Mouse (Mus musculus) forebrain, embryonic 12.5 days (tissue): ENCODE results near the gene Vamp8. TPM values are rescaled to one million over a fixed set of nuclear protein-coding genes. Genes with fewer than 3 reads are reported as not detected.

ENCODE experiments used
- ATAC-seq: fragments of 200-750 bp; cut with Nextera tagmentation; 2 replicates; pipeline ENCODE4 v1.8.0; 2017; ENCODE audit warnings: moderate TSS enrichment; ENCODE audit not compliant: low FRiP score
- H3K27ac ChIP-seq: fragments of 300-500 bp; sonication (generic); 2 replicates; pipeline ENCODE4 v1.5.1; 2016; ENCODE audit warnings: mild to moderate bottlenecking
- H3K27me3 ChIP-seq: fragments of 300-500 bp; sonication (generic); 2 replicates; pipeline ENCODE4 v1.6.1; 2016; ENCODE audit warnings: mild to moderate bottlenecking
- H3K36me3 ChIP-seq: fragments of 300-500 bp; sonication (generic); replicated peaks from 2 replicates; pipeline ENCODE4 v1.6.1; 2016; ENCODE audit warnings: mild to moderate bottlenecking
- H3K4me1 ChIP-seq: fragments of 300-500 bp; sonication (generic); 2 replicates; pipeline ENCODE4 v1.6.1; 2016
- H3K4me2 ChIP-seq: fragments of 300-500 bp; sonication (generic); 2 replicates; pipeline ENCODE4 v1.6.1; 2016; ENCODE audit warnings: mild to moderate bottlenecking, moderate library complexity
- H3K4me3 ChIP-seq: fragments of 300-500 bp; sonication (generic); replicated peaks from 2 replicates; pipeline ENCODE4 v1.5.1; 2016; ENCODE audit warnings: mild to moderate bottlenecking
- H3K9ac ChIP-seq: fragments of 300-500 bp; sonication (generic); 2 replicates; pipeline ENCODE4 v1.6.1; 2016; ENCODE audit warnings: mild to moderate bottlenecking
- H3K9me3 ChIP-seq: fragments of 300-500 bp; sonication (generic); 2 replicates; pipeline ENCODE4 v1.6.1; 2016
- WGBS: fragments of 180-500 bp; shearing (Covaris S2); methylation state at CpG from one replicate; pipeline ENCODE4 v1.1.7; 2016; 5-methylcytosine and 5-hydroxymethylcytosine counted together
- polyA plus RNA-seq: library from polyadenylated mRNA; unstranded; fragments of >200 nt; fragmentation: Nextera tagmentation; extraction: Ambion mirVana; gene quantifications from 2 replicates; pipeline ENCODE4 v1.2.1, GENCODE M21; 2016

Gene Vamp8
- polyA plus RNA-seq, 1 experiment from 2014 or later = 26.0 TPM

DNA sequence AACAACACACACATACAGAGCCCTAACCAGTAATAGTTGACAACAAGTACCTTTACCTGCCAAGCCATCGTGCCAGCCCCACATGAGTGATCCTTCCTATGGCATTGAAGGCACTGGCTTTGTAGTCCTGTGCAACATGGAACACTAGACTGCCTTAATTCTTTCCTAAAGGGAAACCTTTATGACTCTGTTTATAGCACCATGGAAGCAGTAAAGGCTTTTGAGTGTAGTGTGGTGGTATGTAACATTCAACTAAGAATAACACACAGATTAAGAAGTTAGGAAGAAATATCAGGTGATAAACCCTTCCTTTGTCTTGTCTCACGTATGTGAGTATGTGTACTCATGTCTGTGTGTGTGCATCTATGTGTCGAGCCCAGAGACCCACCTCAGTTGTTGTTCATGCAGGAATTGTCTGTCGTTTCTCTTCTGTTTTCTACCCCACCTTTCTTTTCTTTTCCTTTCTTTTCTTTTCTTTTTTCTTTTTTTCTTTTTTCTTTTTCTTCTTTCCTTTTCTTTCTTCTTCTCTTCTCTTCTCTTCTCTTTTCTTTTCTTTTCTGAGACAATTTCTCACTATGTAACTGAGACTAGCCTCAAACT is 23.6 kb downstream of the Vamp8 start, which contains the start of gene Rnf181:
Rnf181 (minus strand) TSS at position 113 of the 600 bp plus-strand sequence.
- H3K36me3 ChIP-seq = no peaks in the 10 kb centered on the region
- 0 out of 2 replicates have a peak, but pooled peaks cover 4% of the 10 kb centered on the region for H3K4me1 ChIP-seq
- no peak within 1 kb of the TSS for H3K4me2 ChIP-seq
- no peak within 1 kb of the TSS for H3K4me3 ChIP-seq
- WGBS = 78% methylated on average over 4 of the region's 4 CpGs
- H3K27ac ChIP-seq = no peak within 1 kb of the TSS
- H3K27me3 ChIP-seq = peaks cover 6% of the 10 kb centered on the region; the same call in 1 of the 2 replicates
- ATAC-seq = no peak
- no peaks in the 10 kb centered on the region for H3K9me3 ChIP-seq
- H3K9ac ChIP-seq = no peak within 1 kb of the TSS

DNA sequence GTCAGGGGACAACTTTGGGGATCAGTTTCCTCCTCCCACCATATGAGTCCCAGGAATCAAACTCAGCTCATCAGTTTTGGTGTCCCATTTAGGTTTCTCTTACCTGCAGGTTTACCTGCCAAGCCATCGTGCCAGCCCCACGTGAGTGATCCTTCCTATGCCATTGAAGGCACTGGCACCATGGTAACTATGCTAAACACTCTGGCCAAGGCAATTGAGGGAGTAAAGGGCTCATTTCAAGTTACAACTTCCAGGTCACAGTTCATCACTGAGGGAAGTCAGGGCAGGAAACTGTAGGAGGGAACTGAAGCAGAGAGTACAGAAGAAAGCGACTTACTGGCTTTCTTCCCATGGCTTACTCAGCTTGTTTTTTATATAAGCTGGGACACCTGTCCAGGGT is 24.2 kb downstream of the Vamp8 start:
- Histone ChIP-seq H3K4me2 (no peak overlapping the region), H3K9me3 (no peaks in the 10 kb centered on the region), H3K9ac (no peak overlapping the region), H3K4me1 (peaks cover 10% of the 10 kb centered on the region), H3K4me3 (no peak overlapping the region), H3K36me3 (no peaks in the 10 kb centered on the region), H3K27me3 (peaks cover 6% of the 10 kb centered on the region; the same call in 1 of the 2 replicates), H3K27ac (no peak overlapping the region)
- WGBS = 60% methylated on average over 3 of the region's 3 CpGs
- no peak for ATAC-seq

DNA sequence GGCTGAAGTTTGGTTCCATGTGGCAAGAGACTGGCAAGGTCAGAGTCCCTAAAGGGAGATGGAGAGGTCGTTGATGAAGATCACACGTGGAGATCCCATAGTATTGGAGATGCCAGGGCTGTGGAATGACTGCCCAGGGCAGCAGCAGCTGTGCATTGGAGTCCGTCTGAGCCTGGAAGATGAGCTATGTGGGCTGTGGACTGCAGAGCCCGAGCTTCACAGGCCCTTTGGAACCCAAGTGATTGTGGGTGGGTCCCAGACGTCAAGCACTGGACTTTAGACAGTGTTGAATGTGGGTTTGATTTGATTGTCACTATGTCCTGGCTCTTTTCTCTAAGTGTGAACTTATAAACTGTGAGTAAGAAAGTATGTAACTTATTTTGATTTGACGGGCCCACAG is 25.5 kb downstream of the Vamp8 start:
- H3K9ac ChIP-seq = no peak overlapping the region
- 77% methylated on average over 6 of the region's 6 CpGs for WGBS
- H3K27ac ChIP-seq = no peak overlapping the region
- H3K27me3 ChIP-seq = peaks cover 6% of the 10 kb centered on the region; the same call in 1 of the 2 replicates
- H3K4me2 ChIP-seq = no peak overlapping the region
- peaks cover 18% of the 10 kb centered on the region for H3K4me1 ChIP-seq
- no peak for ATAC-seq
- H3K9me3 ChIP-seq = no peaks in the 10 kb centered on the region
- peaks cover 7% of the 10 kb centered on the region for H3K36me3 ChIP-seq
- no peak overlapping the region for H3K4me3 ChIP-seq

DNA sequence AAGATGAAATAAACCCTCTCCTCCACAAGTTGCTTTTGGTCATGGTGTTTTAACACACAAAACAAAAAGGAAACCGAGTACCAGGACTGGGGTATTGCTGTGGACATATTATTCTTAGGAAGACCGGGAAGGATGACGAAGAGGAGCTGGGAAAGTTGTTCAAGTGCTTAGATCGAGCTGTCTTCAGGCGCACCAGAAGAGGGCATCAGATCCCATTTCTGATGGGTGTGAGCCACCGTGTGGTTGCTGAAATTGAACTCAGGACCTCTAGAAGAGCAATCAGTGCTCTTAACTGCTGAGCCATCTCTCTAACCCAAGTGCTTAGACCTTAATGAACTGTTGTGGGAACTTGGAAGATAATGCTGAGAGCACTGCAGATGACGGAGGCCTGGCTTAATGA is 26.5 kb downstream of the Vamp8 start:
- no peak overlapping the region for H3K4me2 ChIP-seq
- 43% methylated on average over 7 of the region's 7 CpGs for WGBS
- H3K9me3 ChIP-seq = no peaks in the 10 kb centered on the region
- H3K27ac ChIP-seq = no peak overlapping the region
- no peak overlapping the region for H3K9ac ChIP-seq
- no peak for ATAC-seq
- peaks cover 16% of the 10 kb centered on the region for H3K36me3 ChIP-seq
- H3K4me3 ChIP-seq = no peak overlapping the region
- peaks cover 18% of the 10 kb centered on the region for H3K4me1 ChIP-seq
- peaks cover 6% of the 10 kb centered on the region; the same call in 1 of the 2 replicates for H3K27me3 ChIP-seq

DNA sequence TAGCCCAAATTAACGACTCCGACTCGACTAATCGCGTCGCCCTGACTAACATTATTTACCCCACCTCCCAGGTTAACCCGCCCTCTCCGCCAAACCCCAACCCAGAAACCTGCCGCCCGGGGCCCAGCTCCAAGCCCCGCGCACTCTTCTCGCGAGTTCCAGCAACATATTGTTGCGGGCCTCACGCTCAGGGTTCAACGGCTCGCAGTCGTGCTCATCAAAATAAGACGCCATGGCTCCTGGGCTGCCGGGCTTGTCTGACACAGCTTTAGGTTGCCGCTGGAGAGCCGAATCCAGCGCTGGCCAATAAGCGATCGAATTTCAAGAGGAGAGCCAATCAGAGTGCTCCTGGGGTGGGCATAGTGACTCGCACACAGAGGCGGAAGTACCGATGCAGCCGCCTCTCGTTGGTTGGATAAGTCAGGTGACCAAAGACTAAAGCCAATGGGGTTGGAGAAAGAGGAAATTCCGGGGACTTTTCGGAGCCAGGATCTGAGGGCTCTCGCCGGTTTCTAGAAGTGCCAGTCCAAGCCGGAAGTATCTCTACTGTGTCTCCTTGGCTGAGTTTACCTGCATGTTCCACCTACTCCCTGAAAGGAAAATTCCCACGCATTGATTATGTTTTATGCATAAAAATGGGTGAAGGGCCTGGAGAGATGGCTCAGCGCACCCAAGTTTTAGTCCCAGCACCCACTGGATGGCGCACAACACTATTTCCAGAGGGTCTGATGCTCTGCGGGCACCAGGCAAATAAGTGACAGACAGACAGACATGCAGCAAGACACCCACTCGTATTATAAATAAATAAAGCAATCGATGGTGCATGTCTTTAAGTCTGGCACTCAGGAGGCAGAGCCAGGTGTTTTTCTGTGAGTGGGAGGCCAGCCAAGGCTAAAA is 28.1 kb downstream of the Vamp8 start:
- peak overlapping the region; percentile 81 for H3K4me2 ChIP-seq
- peak overlapping the region; percentile 67 for H3K9ac ChIP-seq
- peaks cover 29% of the 10 kb centered on the region for H3K36me3 ChIP-seq
- peak; percentile 99 for ATAC-seq
- peak overlapping the region; percentile 80 for H3K27ac ChIP-seq
- peaks cover 4% of the 10 kb centered on the region; the same call in 1 of the 2 replicates for H3K27me3 ChIP-seq
- under 1% methylated on average over 42 of the region's 42 CpGs for WGBS
- no peaks in the 10 kb centered on the region for H3K9me3 ChIP-seq
- H3K4me3 ChIP-seq = peak overlapping the region; percentile 75
- peaks cover 18% of the 10 kb centered on the region for H3K4me1 ChIP-seq

DNA sequence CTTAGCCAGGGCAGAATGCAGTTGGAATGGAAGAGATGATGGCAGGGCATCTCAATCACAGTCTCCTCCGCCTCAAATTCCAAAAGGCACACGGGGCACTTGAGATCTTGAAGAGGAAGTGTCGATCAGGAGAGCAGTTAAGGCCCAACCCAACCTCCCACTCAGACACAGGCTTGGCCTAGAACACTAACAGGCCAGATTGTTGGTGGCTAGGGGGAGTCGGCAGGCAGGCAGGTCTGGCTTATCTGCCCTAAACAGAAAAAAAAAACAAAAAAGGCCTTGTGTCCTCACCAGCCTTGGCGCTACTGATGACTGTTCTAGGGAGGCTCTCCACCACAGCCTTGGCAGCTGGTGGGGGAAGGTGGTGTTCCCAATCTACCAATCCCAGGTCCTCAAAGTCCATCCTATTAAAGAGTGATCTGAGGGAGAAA is 29.4 kb downstream of the Vamp8 start:
- 0 out of 2 replicates have a peak, but pooled peaks cover 3% of the 10 kb centered on the region for H3K27me3 ChIP-seq
- ATAC-seq = no peak
- peaks cover 29% of the 10 kb centered on the region for H3K36me3 ChIP-seq
- H3K4me3 ChIP-seq = peak overlapping the region; percentile 75
- peaks cover 22% of the 10 kb centered on the region for H3K4me1 ChIP-seq
- H3K9ac ChIP-seq = peak overlapping the region; percentile 67; the same call in 1 of the 2 replicates
- WGBS = 78% methylated on average over 5 of the region's 5 CpGs
- no peak overlapping the region for H3K27ac ChIP-seq
- no peaks in the 10 kb centered on the region for H3K9me3 ChIP-seq
- peak overlapping the region; percentile 81 for H3K4me2 ChIP-seq

DNA sequence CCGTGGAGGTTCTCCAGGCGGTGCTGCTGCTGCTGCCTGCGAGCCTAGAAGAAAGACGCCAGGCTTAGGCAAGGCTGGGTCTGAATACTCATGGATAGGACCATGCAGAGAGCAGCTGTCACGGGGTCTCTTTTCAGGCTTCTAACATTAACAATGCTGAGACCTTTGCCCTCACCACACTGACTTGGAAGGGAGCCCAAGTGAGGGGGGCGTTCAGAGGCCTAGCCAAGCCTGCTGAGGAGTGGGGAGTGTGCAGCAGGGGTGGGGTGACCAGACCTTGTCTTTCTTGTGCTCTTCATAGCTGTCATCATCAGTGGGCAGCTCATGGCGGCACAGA is 29.9 kb downstream of the Vamp8 start:
- 0 out of 2 replicates have a peak, but pooled peaks cover 3% of the 10 kb centered on the region for H3K27me3 ChIP-seq
- H3K4me3 ChIP-seq = no peak overlapping the region
- WGBS = 83% methylated on average over 7 of the region's 7 CpGs
- no peak overlapping the region for H3K9ac ChIP-seq
- peaks cover 27% of the 10 kb centered on the region for H3K4me1 ChIP-seq
- H3K36me3 ChIP-seq = peaks cover 29% of the 10 kb centered on the region
- H3K4me2 ChIP-seq = no peak overlapping the region
- ATAC-seq = no peak
- H3K27ac ChIP-seq = no peak overlapping the region
- no peaks in the 10 kb centered on the region for H3K9me3 ChIP-seq

DNA sequence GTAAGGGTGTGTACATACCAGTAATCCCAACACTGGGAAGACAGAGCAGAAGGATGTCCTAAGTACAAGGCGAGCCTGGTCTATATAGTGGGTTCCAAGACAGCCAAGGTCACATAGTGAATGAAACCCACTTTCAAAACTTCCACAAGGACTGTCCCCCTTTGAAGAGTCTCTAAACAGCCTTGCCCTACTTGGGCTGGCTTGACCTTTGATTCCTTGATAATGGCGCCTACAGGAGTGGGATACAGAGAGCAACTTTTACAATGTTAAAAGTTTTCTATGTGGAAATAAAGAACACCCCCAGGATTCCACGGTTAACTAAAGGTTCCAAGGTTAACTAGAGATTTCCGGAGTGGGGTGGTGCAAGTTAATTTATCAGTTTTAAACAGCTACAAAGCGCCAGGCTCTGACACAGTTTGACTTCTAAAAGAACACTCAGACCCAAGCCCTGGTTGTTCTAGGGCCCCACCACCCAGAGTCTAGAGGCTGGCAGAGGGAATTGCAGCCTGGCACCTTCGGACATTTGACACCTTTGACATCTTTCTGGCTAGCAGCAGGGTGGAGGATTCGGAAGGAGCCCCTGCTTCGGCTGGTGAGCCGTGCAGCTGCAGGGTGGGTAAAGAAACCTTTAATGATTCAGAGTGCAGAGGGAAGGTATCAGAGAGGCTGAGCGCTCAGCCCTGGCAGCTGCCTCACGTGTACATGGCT is 30.5 kb downstream of the Vamp8 start:
- Histone ChIP-seq H3K4me2 (no peak overlapping the region), H3K4me1 (peaks cover 32% of the 10 kb centered on the region), H3K27ac (no peak overlapping the region), H3K36me3 (peaks cover 29% of the 10 kb centered on the region), H3K4me3 (no peak overlapping the region), H3K9me3 (no peaks in the 10 kb centered on the region), H3K9ac (no peak overlapping the region), H3K27me3 (0 out of 2 replicates have a peak, but pooled peaks cover 3% of the 10 kb centered on the region)
- 87% methylated on average over 11 of the region's 11 CpGs for WGBS
- ATAC-seq = no peak

DNA sequence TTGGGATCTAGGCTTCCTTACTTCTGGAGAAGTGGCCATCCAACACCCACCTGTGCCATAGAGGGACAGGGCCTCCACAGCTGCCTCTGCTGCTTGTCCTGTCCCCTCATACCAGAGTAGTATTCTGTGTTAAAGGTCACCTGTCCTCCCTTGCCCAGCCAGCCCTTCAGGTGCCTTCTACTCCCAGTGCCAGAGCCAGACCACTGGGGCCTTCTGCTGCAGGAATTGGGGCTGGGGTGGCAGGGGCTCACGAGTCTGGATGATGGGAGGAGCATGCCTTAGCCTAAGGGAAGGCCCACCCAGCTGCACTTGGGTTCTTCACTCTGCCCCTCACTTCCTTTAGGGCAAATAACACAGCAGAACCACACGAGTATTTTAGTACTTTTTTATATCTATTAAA is 31.2 kb downstream of the Vamp8 start:
- Histone ChIP-seq H3K4me3 (no peak overlapping the region), H3K4me2 (no peak overlapping the region), H3K27me3 (no peaks in the 10 kb centered on the region), H3K27ac (no peak overlapping the region), H3K36me3 (peaks cover 29% of the 10 kb centered on the region), H3K9ac (no peak overlapping the region), H3K4me1 (peaks cover 39% of the 10 kb centered on the region), H3K9me3 (no peaks in the 10 kb centered on the region)
- WGBS = 66% methylated on average over 2 of the region's 2 CpGs
- no peak for ATAC-seq

DNA sequence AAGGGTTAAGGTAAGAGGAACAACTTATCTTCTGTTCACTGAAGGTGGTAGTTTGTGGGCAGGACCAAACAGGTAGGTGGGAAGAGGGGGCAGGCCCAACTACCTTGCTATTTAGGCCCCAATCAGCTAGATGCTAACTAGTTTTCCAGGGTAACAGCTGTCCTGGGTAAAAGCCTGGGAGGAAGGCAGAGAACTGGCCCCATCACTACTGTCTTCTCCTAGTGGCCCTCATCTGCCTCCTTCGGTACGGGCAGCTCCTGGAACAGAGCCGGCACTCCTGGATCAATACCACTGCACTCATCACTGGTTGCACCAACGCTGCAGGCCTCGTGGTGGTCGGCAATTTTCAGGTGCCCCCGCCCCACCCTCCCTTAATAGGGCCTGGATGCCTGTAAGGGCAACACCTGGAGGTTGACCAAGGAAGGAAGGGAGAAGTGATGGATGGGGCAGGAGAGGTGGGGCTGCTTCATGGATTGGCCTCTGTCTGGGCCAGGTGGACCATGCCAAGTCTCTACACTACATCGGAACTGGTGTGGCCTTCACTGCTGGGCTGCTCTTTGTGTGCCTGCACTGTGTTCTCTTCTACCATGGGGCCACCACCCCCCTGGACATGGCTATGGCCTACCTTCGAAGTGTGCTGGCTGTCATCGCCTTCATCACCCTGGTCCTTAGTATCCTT is 32.3 kb downstream of the Vamp8 start:
- Histone ChIP-seq H3K27ac (no peak overlapping the region), H3K9me3 (no peaks in the 10 kb centered on the region), H3K27me3 (peaks cover 4% of the 10 kb centered on the region; the same call in 1 of the 2 replicates), H3K4me1 (peaks cover 39% of the 10 kb centered on the region), H3K4me3 (no peak overlapping the region), H3K9ac (no peak overlapping the region), H3K4me2 (no peak overlapping the region), H3K36me3 (peaks cover 29% of the 10 kb centered on the region)
- no peak for ATAC-seq
- WGBS = 87% methylated on average over 10 of the region's 10 CpGs

DNA sequence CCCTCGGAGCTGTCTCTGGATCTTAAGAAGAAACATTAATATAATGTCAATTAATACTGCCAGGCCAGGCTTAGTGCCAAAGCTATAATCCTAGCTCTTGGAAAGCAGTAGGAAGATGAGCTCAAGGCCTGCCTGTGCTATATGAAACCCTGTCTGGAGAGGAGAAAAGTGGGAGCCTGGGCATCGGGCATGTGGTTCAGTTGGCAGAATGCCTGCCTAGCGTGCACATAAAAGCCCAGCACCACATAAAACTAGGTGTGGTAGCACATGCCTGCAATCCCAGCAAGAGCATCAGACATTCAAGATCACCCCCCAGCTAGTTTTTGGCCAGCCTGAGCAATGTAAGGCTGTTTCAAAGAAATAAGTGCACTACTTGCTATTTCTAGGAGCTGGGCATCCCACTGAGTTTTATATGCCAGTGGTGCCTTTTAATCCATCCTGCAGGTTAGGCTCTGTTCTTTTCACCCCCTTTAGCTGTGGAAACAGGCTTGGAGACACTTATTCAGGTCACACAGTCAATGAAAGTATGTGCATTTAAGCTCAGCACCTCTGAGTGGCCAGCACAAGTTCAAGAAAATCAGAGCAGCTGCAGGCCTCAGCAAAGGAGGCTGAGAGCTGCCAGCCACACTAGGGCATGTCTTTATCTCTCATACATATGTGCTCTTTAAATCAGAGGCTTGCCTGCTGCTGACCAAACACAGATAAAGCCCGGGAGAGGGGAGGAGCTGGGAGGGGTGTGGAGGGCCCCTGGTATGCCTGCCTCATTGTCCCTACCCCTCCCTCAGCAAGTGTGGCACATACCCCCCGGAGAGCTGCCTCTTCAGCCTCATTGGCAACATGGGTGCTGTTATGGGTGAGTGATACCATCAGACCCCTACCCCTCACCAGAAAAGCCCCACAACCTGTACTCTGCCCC is 33.1 kb downstream of the Vamp8 start:
- no peak for ATAC-seq
- WGBS = 86% methylated on average over 5 of the region's 5 CpGs
- peaks cover 35% of the 10 kb centered on the region for H3K4me1 ChIP-seq

More for the DNA sequence above, 33.1 kb downstream of the Vamp8 start:
- H3K9ac ChIP-seq = no peak overlapping the region
- H3K36me3 ChIP-seq = peaks cover 29% of the 10 kb centered on the region
- no peaks in the 10 kb centered on the region for H3K9me3 ChIP-seq
- H3K27ac ChIP-seq = no peak overlapping the region
- H3K27me3 ChIP-seq = peaks cover 6% of the 10 kb centered on the region; the same call in 1 of the 2 replicates
- H3K4me3 ChIP-seq = no peak overlapping the region
- H3K4me2 ChIP-seq = no peak overlapping the region
